Mouse (Mus musculus): ENCODE measurements at regions not wholly inside any gene's neighbourhood (a gene's known extent, or its start where the extent isn't known, plus 50 kb on each side); places are given as distances from the start of the nearest gene placed in this dataset.
A peak's percentile ranks its signal among the peaks of the same experiment; 100 is the strongest.

DNA sequence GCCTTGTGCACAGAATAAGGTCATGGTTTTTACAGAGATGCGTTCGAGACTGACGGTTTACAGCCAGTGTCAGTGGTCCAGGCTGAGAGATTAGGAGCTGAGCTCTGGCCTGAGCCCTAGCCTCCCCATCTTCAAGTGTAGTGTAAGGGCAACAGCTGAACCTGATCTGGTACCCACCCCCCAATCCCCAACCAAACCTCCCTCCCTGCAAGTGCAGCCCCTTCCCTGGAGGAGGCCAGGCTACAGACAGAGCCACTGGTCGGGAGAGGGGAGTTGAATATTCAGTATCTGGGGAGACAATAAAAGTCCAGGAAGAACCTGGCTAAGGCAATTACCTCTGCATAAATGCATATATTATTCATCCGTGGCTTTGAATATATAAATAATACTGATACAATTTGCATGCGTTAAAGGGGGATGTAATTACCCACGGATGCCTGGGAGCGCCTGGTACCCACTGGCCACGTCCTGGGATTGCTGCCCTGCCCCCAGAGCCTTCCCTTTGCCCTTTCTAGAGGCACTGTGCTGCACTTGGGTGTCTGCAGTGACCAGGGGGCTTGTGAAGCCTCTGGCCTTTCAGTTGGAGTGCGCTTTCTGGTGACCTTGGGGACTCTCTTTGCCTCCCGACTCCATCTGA lies 95.5 kb upstream of the Mvb12b start:
- DNase-seq (ENCODE audit: low spot score): no peak

- no peak for DNase-seq (ENCODE audit: low spot score)
These were observed 94.2 kb upstream of the Mvb12b start for GRCm38 (mm10) chr2:33981936-33982335.

DNA sequence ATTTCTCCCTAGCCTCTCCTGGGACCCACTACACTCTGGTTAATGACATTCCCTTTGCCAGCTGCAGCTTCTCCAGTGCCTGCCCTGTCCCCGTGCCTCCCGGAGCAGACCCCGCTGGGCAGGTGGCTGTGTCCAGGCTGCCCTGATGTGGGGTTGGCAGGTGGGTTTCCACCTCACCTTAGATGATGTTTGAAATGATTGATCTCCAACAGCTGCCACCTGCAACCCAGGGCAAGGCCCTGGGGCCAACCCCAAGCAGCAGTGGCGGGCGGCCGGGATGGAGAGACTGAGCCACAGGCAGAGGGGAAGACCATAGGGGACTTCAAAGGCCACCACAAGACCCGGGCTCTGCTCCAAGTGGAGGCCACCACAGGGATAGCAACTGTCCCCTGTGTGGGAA lies 93.6 kb upstream of the Mvb12b start:
- no peak for DNase-seq (ENCODE audit: low spot score)

GRCm38 (mm10) chr2:33980884-33981283 lies 93.1 kb upstream of the Mvb12b start:
- DNase-seq (ENCODE audit: low spot score): no peak

GRCm38 (mm10) chr2:33979276-33979675 lies 91.5 kb upstream of the Mvb12b start:
- no peak for DNase-seq (ENCODE audit: low spot score)

- DNase-seq (ENCODE audit: low spot score): no peak
These were observed 90.8 kb upstream of the Mvb12b start for GRCm38 (mm10) chr2:33978550-33978949.

- no peak for DNase-seq (ENCODE audit: low spot score)
These were observed 90.0 kb upstream of the Mvb12b start for GRCm38 (mm10) chr2:33977576-33978352.

- DNase-seq (ENCODE audit: low spot score): no peak
These were observed 89.4 kb upstream of the Mvb12b start for GRCm38 (mm10) chr2:33977151-33977550.

- DNase-seq (ENCODE audit: low spot score): no peak
These were observed 88.4 kb upstream of the Mvb12b start for GRCm38 (mm10) chr2:33976183-33976582.

- no peak for DNase-seq (ENCODE audit: low spot score)
These were observed 87.8 kb upstream of the Mvb12b start for GRCm38 (mm10) chr2:33975423-33976127.

DNA sequence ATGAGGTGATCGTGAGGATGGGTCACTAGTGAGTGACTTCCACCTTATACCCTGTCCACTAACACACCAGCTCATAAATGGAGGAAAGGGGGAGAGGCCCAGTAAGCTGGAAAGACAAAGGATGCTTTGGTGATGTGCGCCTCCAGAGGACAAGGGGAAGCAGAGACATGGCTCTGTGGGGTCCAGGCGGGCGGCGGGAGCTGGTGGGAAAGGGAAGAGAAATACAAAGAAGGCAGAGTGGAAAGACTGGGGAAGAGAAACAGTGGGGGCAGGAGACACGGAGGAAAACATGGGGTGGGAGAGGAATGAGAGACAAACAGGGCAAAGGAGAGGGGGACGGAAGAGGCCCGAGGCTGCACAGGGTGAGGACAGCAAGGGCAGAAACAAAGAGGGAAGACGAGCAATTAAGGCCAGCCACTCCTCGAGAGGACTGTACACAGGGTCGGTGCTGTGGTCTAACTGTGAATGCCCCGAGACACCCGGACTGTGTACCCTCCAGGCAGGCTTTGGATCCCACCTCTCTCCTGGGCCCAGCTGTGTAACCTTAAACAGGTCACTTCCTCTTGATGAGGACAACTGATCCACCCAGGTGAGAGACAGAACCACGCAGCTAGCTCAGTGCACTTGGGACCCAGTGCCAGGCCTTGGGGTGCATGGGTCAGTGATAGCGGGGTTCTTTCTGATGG lies 87.1 kb upstream of the Mvb12b start:
- no peak for DNase-seq (ENCODE audit: low spot score)

DNA sequence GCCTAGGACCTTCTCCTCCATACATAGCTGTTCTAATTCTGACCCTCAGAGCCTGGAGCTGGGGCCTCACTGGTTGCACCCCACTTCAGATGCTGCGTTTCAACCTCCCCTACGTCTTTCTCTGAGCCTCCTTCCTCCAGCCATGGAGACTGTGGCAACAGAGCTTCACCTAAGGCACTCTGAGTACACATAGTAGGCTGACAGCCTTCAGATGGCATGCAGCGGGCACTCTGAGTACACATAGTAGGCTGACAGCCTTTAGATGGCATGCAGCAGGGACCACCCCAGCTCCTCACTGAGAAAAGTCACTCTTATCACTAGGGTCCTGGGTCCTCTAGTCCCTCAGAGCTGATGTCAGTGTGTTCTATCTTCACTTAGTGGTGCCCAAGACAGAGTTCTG lies 86.3 kb upstream of the Mvb12b start:
- no peak for DNase-seq (ENCODE audit: low spot score)

DNA sequence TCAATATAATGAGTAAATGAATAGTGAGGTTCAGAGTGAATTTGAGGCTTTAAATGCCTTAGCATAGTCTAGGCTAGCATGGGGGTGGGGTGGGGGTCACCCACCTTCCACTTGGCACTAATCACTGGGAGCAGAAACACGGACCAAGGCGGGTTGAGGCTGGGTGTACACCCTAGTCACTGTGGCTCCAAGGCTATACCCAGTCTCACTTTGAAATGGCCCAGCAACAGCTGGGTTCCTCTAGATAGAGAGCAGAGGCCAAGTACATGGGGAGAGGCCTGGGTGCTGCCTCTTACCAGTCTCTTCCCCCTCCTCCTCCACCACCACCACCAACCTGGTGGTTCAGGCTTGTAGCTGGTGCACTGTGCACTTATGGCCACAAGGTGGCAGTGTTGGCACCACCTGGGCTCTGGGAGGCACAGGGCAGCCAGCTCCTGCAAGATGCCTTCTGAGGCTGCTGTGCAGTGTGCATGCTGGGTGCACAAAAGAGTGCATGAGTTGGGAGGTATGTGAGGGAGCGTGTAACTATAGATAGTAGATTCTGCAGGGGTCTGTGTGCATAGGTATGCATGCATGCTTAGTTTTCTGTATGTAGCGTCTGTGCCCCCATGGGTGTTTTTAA lies 85.6 kb upstream of the Mvb12b start:
- DNase-seq (ENCODE audit: low spot score): peak; percentile 82

- DNase-seq (ENCODE audit: low spot score): no peak
These were observed 79.3 kb upstream of the Mvb12b start for GRCm38 (mm10) chr2:33966984-33967421.

- DNase-seq (ENCODE audit: low spot score): no peak
These were observed 78.7 kb upstream of the Mvb12b start for GRCm38 (mm10) chr2:33966389-33966983.

DNA sequence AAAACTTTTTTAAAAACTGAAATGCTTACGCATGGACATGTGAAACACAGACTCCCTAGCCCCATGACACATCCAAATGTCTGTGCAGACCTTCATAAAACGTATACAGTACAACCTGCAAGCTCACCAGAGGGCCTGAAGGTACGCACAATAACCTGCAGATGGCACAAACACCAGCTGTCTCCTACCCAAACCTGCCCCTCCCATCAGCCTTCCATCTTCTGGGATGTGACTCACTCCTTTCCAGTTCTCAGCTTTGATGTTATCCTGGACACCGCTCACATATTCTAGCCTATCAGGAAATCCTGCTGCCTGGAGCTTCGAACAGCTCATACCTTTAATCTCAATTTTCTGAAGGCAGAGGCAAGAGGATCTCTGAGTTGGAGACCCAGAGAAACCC lies 76.3 kb upstream of the Mvb12b start:
- DNase-seq (ENCODE audit: low spot score): no peak

DNA sequence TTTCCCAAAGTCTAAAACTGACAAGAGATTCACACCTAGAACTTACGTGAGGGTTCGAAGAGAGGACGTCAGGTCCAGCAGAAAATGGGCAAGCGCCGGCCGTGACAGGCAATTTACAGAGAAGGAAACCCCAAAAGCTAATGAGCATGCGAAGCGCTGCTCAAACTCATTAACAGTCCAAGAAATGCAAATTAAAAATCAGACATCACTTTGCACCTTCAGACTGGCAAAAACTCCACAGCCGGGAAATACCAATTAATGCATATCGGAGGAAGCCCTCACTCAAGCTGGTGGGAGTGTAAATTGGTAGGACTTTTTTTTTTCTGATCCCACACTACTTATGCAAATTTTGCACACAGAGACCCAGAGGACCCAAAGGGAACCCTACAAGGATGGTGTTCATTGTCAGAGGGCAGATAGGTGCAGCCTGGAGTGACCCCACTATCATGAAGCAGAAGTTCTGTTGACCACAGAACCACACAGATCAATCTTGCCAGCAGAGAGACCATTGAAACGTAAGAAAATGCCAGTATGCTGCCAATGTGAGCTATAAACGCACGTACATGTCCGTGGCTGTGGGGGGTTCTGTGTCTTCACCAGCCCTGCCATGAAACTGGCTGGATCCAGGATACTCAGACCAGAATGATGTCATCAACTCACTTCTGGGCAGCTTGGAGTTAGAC lies 74.8 kb upstream of the Mvb12b start:
- no peak for DNase-seq (ENCODE audit: low spot score)

DNA sequence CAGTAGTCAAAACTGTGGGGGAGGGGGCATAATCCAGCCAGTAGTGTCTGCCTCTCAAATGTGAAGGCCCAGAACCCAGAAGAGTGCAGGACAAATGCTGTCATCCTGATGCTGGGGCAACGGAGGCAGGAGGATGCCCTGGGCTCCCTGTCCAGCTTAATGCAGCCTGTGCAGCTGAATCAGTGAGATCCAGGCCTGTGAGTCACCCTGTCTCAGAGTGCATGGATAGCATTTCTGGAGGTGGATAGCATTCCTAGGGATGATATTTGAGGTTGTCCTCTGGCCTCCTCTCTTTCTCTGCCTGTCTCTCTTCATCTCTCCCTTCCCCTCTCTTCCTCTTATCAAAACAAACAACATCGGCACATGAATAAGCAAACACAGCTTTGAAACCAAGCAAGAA lies 73.8 kb upstream of the Mvb12b start:
- DNase-seq (ENCODE audit: low spot score): no peak

DNA sequence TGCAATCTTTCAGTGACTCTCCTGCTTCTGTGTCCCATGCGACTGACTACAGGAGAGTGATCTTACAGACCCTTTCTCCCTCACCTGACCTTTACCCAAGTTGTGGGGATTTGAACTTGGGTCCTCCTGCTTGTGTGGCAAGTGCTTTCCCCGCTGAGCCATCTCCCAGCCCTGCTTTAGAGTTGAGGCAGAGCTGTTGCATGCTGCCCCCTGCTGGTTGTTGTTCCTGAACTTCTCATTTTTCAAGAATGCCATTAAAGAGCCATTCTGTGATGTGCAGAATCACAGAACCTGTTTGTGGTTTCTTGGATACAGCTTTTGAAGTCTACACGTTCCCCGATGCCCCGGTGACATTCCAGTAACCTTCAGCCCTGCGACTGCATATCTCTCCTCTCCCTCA lies 70.0 kb upstream of the Mvb12b start:
- DNase-seq (ENCODE audit: low spot score): peak; percentile 74

GRCm38 (mm10) chr2:33944301-33944700 lies 56.6 kb upstream of the Mvb12b start:
- DNase-seq (ENCODE audit: low spot score): no peak

- DNase-seq (ENCODE audit: low spot score): no peak
These were observed 54.3 kb upstream of the Mvb12b start for GRCm38 (mm10) chr2:33942085-33942484.
